ENCODE assay signal across 13 mouse cellular contexts in genomic region chr11:108427191-108427590, GRCm38 (mm10). TPM values are rescaled to one million over a fixed set of nuclear protein-coding genes. Genes with fewer than 3 reads are reported as not detected.
DNase-seq lines count a peak whose midpoint lies in the region.
"Had no signal": no experiment of that assay in that cellular context is flagged by ENCODE, and none has a peak within 500 bp of the region (broad histone marks: within the 10 kb centered on the region; RNA-seq: fewer than 3 reads in every experiment).

No protein-coding gene starts in this region.

- intact Hi-C loops in heart, postnatal 10 days (cut with DNase I) = no loop called here

- DNase-seq in adrenal gland, postnatal 14 days = peak; percentile 19
- DNase-seq in adrenal gland, postnatal 4 days (ENCODE audit: low spot score in 2 of 2) = no peak
- DNase-seq in heart, adult 11 months = peak; percentile 80
- no peak for DNase-seq in heart, postnatal 10 days
- DNase-seq in 3T3-L1 (ENCODE audit: low read depth, low spot score) = peak; percentile 58
- peak; percentile 24 for DNase-seq in gonadal fat pad, adult 2 months (ENCODE audit: low read depth)
- DNase-seq in B cell, adult 2 months = no peak
- DNase-seq: cerebellum, adult 11 months; cerebellum, adult 8-10 months; cerebellum, postnatal 14 days; embryo, embryonic 11 days; gastrocnemius, postnatal 36 days; heart, postnatal 36 days had no signal

RNA-seq across cellular contexts. Expression of gene Cep112, which starts 2.2 kb away (rescaled TPM):
- 13.9 and 16.8 TPM in 2 replicates for total RNA-seq in adrenal gland, postnatal 14 days (2021)
- total RNA-seq in adrenal gland, postnatal 4 days (2021) = 10 to 100 TPM; 24.5 to 26.1 TPM
- total RNA-seq in heart, postnatal 10 days (2021) = 10 to 100 TPM; 10.8 to 11.8 TPM
- 1.1 and 2.0 TPM in 2 replicates for polyA plus RNA-seq in gonadal fat pad, adult 2 months (2012; rRNA removed)

Comparison
In these comparisons a context has a peak if more than half of its experiments do, and no peak if none do; other contexts are left out.
1. DNase-seq: peak in adrenal gland, postnatal 14 days (single experiment), heart, adult 11 months (single experiment), 3T3-L1 (single experiment) and gonadal fat pad, adult 2 months (single experiment); none in adrenal gland, postnatal 4 days (0 of 2), heart, postnatal 10 days (0 of 2) and B cell, adult 2 months (0 of 2).